Mouse (Mus musculus): ENCODE measurements around the gene Hspb6.

DNA sequence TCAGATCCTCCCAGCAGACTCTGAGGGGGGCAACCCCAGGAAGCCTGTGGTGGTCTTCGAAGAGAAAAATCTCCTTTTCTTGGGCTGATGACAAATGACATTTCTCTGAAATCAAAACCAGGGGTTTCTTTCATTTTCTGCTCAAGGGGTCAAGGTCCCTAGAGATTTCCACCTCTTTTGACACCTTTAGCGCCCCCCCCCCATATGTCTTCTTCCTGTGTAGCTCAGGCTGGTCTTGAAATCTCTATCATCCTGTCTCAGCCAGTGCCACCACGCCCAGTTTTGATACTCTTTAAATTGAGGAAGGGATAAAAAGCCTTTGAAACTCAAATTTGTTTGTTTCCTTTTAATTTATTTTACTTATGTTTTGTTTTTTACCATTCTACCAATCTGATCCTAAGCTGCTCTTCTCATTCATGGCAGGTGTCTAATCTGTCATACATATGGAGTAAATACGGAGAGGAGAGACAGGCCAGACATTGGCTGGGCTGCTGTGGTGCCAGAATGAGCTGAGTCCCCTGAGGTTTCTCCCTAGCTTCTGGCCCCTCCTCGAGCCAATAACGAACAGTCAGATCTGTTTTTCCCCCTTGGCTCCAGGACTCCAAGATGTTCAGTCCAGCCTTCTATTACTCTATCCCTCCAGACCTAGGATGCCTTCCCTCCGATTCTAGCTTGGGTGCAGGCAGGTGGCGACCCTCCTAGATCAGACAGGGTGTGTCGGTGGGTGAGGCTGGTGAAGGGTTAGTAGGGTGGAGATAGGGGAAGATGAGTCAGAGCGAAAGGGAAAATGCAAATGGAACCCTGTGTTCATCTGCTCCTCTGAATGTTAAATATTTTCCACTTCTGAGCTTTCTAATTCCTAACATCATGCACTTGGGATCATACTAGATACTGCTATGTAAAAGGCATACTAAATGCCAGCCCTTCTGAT lies 41.9 kb downstream of the Hspb6 start:
- TF ChIP-seq CTCF (IDR thresholded peaks at IDR 0.05; ENCODE audit: low read depth, low read length) (no peak), POLR2A (IDR thresholded peaks at IDR 0.05; ENCODE audit: borderline replicate concordance, low read depth, low read length) (no peak)
